Mouse (Mus musculus): ENCODE results near the gene Ptprn2.
A peak's percentile ranks its signal among the peaks of the same experiment; 100 is the strongest.

Gene Ptprn2

GRCm38 (mm10) chr12:116916776-116917175 lies 431.3 kb downstream of the Ptprn2 start:
- no peak for DNase-seq

GRCm38 (mm10) chr12:116919185-116919584 lies 433.7 kb downstream of the Ptprn2 start:
- DNase-seq = no peak

GRCm38 (mm10) chr12:116919691-116920526 lies 434.4 kb downstream of the Ptprn2 start:
- no peak for DNase-seq

- no peak for DNase-seq
These were observed 441.6 kb downstream of the Ptprn2 start for GRCm38 (mm10) chr12:116927115-116927514.

- DNase-seq = no peak
These were observed 442.0 kb downstream of the Ptprn2 start for GRCm38 (mm10) chr12:116927516-116927915.

- no peak for DNase-seq
These were observed 452.8 kb downstream of the Ptprn2 start for GRCm38 (mm10) chr12:116938158-116938854.

GRCm38 (mm10) chr12:116943883-116944282 lies 458.4 kb downstream of the Ptprn2 start:
- no peak for DNase-seq

GRCm38 (mm10) chr12:116948151-116948928 lies 462.8 kb downstream of the Ptprn2 start:
- no peak for DNase-seq

- no peak for DNase-seq
These were observed 464.2 kb downstream of the Ptprn2 start for GRCm38 (mm10) chr12:116949726-116950125.

GRCm38 (mm10) chr12:116952452-116953205 lies 467.1 kb downstream of the Ptprn2 start:
- DNase-seq = no peak

- no peak for DNase-seq
These were observed 473.6 kb downstream of the Ptprn2 start for GRCm38 (mm10) chr12:116959164-116959563.

- DNase-seq = peak; percentile 48
These were observed 478.4 kb downstream of the Ptprn2 start for GRCm38 (mm10) chr12:116963906-116964305.

GRCm38 (mm10) chr12:116968215-116968939 lies 482.9 kb downstream of the Ptprn2 start:
- DNase-seq = no peak

GRCm38 (mm10) chr12:116975547-116975946 lies 490.0 kb downstream of the Ptprn2 start:
- DNase-seq = no peak

GRCm38 (mm10) chr12:116976981-116977380 lies 491.5 kb downstream of the Ptprn2 start:
- DNase-seq = no peak

- no peak for DNase-seq
These were observed 492.7 kb downstream of the Ptprn2 start for GRCm38 (mm10) chr12:116978201-116978600.

GRCm38 (mm10) chr12:116981315-116981714 lies 495.8 kb downstream of the Ptprn2 start:
- DNase-seq = no peak

GRCm38 (mm10) chr12:116989144-116989543 lies 503.6 kb downstream of the Ptprn2 start:
- no peak for DNase-seq

- DNase-seq = no peak
These were observed 516.1 kb downstream of the Ptprn2 start for GRCm38 (mm10) chr12:117001546-117002148.

- DNase-seq = no peak
These were observed 531.5 kb downstream of the Ptprn2 start for GRCm38 (mm10) chr12:117016753-117017595.

All from cerebellum, adult 11-12 months (tissue).